Mouse (Mus musculus) Patski (cell line): Measurements from ENCODE around the gene Trit1. TPM values are rescaled to one million over a fixed set of nuclear protein-coding genes. Genes with fewer than 3 reads are reported as not detected.
A peak's percentile ranks its signal among the peaks of the same experiment; 100 is the strongest.

ENCODE experiments used
- ATAC-seq: fragments of 100-300 bp; one replicate; pipeline ENCODE4 v1.8.0; 2021
- CTCF ChIA-PET: fragments of 350-600 bp; sonication (Branson Sonifier 250); formaldehyde crosslinking; loops from one replicate; lab custom pipeline; 2022; ENCODE audit warnings: inconsistent platforms; lab: Charles Lee
- POLR2A ChIA-PET: fragments of 350-600 bp; sonication (Branson Sonifier 250); formaldehyde crosslinking; loops from one replicate; lab custom pipeline; 2022; ENCODE audit warnings: antibody characterized with exemption, inconsistent platforms; lab: Charles Lee
- DNase-seq: peaks from one replicate; pipeline ENCODE4 v3.0.0-alpha.2; 2011; ENCODE audit warnings: low read depth, low spot score
- H3K27me3 ChIP-seq: fragments of 371-371 bp; one replicate; pipeline ENCODE4 v1.5.1; 2021
- CTCF ChIP-seq: fragments of 100-300 bp; IDR thresholded peaks from one replicate; pipeline ENCODE4 v1.5.1; 2021
- in situ Hi-C: fragments of 300-500 bp; cut with MboI; formaldehyde crosslinking; loops from 3 replicates; pipeline ENCODE4 v1.11.1; 2018; ENCODE audit warnings: low pct_unique_long_range_greater_than_20kb, mixed read lengths
- polyA plus RNA-seq: library from polyadenylated mRNA; unstranded; gene quantifications from one replicate; pipeline ENCODE4 v1.2.3, GENCODE M21; 2021

Gene Trit1
- polyA plus RNA-seq, result 12.9 TPM

DNA sequence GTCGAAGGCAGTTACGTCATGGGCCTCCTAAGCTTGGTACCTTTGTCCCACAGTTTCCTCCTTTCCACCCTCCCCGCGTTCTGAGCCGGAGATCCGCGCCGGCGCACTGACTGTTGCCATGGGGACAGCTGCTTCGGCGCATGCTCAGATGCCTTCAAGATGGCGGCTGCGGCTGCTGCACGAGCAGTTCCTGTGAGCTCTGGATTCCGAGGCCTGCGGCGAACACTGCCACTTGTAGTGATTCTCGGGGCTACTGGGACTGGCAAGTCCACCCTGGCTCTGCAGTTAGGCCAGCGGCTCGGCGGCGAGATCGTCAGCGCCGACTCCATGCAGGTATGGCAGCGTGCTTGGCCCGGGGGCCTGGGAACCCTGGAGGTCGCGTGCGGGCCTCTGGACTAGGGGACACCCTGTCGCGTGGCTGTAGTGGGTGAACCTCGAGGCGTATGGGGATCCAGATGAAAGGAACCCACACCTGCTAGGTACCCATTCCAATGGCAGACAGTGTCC lies at the start of gene Trit1:
Gene Trit1, plus strand, starts transcription at position 147 of the 507 bp plus-strand sequence.
- ChIA-PET CTCF (interaction anchor here (0.9 to 3.0 kb wide), 2 partner anchors 16 to 21 kb away, joined by 3 to 10 read pairs; partner anchors contain the start of gene Mycl), POLR2A (interaction anchor here (0.9 to 1.1 kb wide), 2 partner anchors 34 to 60 kb away, joined by 4 read pairs; no protein-coding TSS in a partner anchor)
- no peaks in the 10 kb centered on the region for H3K27me3 ChIP-seq
- in situ Hi-C loops, result no loop called here
- ATAC-seq, result peak; percentile 89
- no peak for TF ChIP-seq CTCF
- peak; percentile 50 for DNase-seq

DNA sequence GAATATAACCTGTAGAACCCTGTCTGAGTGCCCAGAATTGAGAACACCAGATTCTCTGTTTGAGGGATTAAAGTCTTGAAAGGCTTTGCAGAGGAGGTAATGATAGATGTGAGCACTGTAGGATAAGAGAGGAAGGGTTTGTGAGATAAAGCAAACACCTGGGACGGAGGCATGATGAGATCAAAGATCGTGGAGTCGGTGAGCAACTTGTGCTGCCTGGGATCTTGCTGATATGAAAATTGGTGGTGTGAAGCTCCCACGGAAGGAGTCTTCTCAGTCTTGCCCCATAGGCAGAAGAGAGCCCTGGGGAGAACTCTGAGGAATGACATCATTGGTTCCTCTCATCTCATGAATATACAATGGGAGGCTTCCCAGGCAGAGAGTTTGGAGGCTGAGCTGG lies 48.3 kb upstream of the Trit1 start:
- DNase-seq (no peak), ATAC-seq (no peak)
- in situ Hi-C loops, result no loop called here
- H3K27me3 ChIP-seq, result no peaks in the 10 kb centered on the region
- no peak for TF ChIP-seq CTCF
- ChIA-PET CTCF (no interaction called here), POLR2A (no interaction called here)

DNA sequence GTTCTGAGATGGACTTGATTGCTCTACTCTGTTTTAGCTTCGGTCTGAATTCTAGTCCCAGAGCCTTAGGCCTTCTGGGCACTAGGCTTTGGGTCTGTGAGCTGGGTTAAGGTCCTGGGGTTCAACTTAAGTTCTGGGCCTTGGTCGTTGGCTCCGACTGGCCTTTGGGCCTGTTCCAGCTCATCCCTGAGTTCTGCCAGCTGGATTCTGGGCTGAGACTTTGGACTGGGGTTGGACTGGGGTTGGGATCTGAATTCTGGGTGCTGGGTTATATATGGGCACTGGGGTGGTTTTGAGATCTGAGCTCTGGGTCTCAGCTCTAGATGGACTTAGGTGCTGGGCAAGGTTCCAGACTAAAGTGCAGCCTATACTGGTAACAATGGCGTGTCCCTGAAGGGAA lies 45.2 kb upstream of the Trit1 start:
- DNase-seq (no peak), ATAC-seq (no peak)
- TF ChIP-seq CTCF, result no peak
- ChIA-PET CTCF (no interaction called here), POLR2A (no interaction called here)
- no peaks in the 10 kb centered on the region for H3K27me3 ChIP-seq
- in situ Hi-C loops, result no loop called here

- H3K27me3 ChIP-seq, result no peaks in the 10 kb centered on the region
- no peak for TF ChIP-seq CTCF
- in situ Hi-C loops, result no loop called here
- ATAC-seq, result no peak
- ChIA-PET POLR2A (no interaction called here), CTCF (no interaction called here)
- no peak for DNase-seq
Observed at GRCm38 (mm10) chr4:122971646-122972045, 44.8 kb upstream of the Trit1 start.

DNA sequence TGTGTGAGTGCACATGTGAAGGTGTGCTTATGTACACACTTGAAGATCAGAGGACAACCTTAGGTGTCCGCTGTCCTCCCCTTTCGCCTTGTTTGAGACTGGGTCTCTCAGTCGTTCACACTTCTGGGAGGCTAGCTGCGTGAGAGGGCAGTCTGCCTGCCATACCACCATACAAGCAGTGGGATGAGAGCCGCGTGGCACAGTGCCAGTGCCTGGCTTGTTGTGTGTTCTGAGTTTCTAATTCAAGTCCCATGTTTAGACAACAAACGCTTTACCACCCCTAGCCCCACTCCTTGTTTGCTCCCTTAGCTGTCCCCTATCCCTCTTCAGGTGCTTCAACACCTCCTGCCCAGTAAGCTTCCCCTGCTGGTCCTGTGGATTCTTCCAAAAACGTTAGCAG lies 44.3 kb upstream of the Trit1 start:
- no peaks in the 10 kb centered on the region for H3K27me3 ChIP-seq
- CTCF ChIA-PET, result no interaction called here
- DNase-seq (no peak), ATAC-seq (no peak)
- no peak for TF ChIP-seq CTCF
- in situ Hi-C loops, result no loop called here
- POLR2A ChIA-PET, result no interaction called here

DNA sequence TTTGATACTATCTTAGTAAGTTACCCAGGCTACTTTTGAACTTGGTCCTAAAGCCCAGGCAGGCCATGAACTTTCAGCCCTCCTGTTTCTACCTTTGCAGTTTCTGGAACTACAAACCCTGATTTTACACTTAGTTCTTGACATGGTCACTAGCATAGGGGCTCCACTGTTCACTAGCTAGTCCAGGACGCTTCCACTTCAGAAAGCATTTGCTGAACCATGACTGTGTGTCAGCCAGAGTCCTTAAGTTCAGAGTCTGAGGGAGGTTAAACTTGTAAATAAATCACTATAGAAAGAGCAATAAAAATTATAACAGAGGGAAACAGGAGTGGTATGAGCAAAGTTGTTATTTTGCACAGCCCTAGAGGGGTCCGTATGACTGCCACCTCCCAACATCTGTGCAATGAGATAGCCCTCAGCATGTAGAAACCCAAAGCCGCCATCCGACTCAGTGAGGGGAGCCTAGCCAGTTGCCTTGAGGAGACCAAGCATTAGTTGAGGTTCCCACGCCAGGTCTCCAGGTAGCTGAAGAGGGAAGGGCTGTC lies 41.3 kb upstream of the Trit1 start:
- no peak for TF ChIP-seq CTCF
- ATAC-seq, result no peak
- H3K27me3 ChIP-seq, result no peaks in the 10 kb centered on the region
- no peak for DNase-seq
- CTCF ChIA-PET, result no interaction called here
- POLR2A ChIA-PET, result no interaction called here
- in situ Hi-C loops, result no loop called here

DNA sequence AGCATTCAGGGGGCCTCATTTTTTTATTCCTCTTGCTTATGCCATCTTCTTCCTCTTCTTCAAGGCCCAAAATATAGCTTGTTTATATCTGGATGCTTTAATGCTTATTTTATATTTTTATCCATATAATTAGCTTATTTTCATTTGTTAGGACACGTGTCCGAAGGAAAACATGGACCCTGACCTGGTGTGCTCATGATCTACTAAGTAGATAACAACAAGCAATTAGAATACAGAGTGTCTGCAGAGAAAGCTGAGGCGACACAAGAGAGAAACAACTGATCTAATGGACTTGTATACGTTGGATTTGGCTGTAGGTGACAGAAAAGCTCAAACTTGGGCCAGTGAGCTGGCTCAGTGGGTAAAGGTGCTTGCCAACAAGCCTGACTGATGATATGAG lies 39.5 kb upstream of the Trit1 start:
- CTCF ChIA-PET, result interaction anchor here (1.0 kb wide), 1 partner anchor 79 kb away, joined by 3 read pairs; no protein-coding TSS in a partner anchor
- in situ Hi-C loops, result no loop called here
- no peak for DNase-seq
- no peak for TF ChIP-seq CTCF
- H3K27me3 ChIP-seq, result no peaks in the 10 kb centered on the region
- ATAC-seq, result no peak
- POLR2A ChIA-PET, result no interaction called here

- ChIA-PET CTCF (no interaction called here), POLR2A (no interaction called here)
- H3K27me3 ChIP-seq, result no peaks in the 10 kb centered on the region
- in situ Hi-C loops, result no loop called here
- TF ChIP-seq CTCF, result no peak
- ATAC-seq (no peak), DNase-seq (no peak)
Observed at GRCm38 (mm10) chr4:122978850-122979249, 37.5 kb upstream of the Trit1 start.

- DNase-seq (no peak), ATAC-seq (no peak)
- H3K27me3 ChIP-seq, result no peaks in the 10 kb centered on the region
- no peak for TF ChIP-seq CTCF
- POLR2A ChIA-PET, result no interaction called here
- CTCF ChIA-PET, result no interaction called here
- in situ Hi-C loops, result loop anchor here (5.0 kb wide), 1 partner anchor 68 kb away; no protein-coding TSS in a partner anchor
Observed at GRCm38 (mm10) chr4:122979826-122980225, 36.6 kb upstream of the Trit1 start.

- ChIA-PET POLR2A (interaction anchor here (0.7 kb wide), 1 partner anchor 57 kb away, joined by 3 read pairs; no protein-coding TSS in a partner anchor), CTCF (interaction anchor here (0.8 to 1.9 kb wide), 2 partner anchors 37 to 69 kb away, joined by 3 to 6 read pairs; no protein-coding TSS in a partner anchor)
- DNase-seq, result no peak
- in situ Hi-C loops, result loop anchor here (5.0 kb wide), 1 partner anchor 68 kb away; no protein-coding TSS in a partner anchor
- no peaks in the 10 kb centered on the region for H3K27me3 ChIP-seq
- TF ChIP-seq CTCF, result no peak
- ATAC-seq, result no peak
Observed at GRCm38 (mm10) chr4:122980684-122981083, 35.7 kb upstream of the Trit1 start.

DNA sequence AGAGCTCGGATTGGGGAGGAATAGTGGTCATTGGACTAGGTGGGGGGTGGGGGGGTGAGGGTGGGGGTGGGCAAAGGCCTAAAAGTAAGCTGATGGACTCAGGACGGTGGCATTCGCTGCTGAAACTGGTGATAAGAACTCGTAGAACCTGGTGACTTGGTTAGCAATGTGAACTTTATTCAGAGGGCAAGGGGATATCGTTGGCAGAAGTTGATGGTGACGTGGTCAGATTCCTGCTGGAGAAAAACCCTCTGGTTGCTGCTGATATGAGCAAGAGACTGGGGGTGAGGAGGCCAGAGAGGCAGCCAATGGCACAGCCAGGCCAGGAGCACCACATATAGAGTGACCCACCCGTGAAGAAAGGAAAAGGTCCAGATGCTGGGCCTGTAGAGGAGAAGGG lies 35.2 kb upstream of the Trit1 start:
- DNase-seq, result no peak
- H3K27me3 ChIP-seq, result no peaks in the 10 kb centered on the region
- in situ Hi-C loops, result loop anchor here (5.0 kb wide), 1 partner anchor 69 kb away; no protein-coding TSS in a partner anchor
- POLR2A ChIA-PET, result no interaction called here
- CTCF ChIA-PET, result interaction anchor here (1.9 kb wide), 1 partner anchor 70 kb away, joined by 6 read pairs; no protein-coding TSS in a partner anchor
- TF ChIP-seq CTCF, result no peak
- no peak for ATAC-seq
